Mouse (Mus musculus): ENCODE data around the gene Ntrk3. TPM values are rescaled to one million over a fixed set of nuclear protein-coding genes. Genes with fewer than 3 reads are reported as not detected.

The Ntrk3 gene
- polyA plus RNA-seq, 1 experiment from 2014 or later = 3.5 TPM

DNA sequence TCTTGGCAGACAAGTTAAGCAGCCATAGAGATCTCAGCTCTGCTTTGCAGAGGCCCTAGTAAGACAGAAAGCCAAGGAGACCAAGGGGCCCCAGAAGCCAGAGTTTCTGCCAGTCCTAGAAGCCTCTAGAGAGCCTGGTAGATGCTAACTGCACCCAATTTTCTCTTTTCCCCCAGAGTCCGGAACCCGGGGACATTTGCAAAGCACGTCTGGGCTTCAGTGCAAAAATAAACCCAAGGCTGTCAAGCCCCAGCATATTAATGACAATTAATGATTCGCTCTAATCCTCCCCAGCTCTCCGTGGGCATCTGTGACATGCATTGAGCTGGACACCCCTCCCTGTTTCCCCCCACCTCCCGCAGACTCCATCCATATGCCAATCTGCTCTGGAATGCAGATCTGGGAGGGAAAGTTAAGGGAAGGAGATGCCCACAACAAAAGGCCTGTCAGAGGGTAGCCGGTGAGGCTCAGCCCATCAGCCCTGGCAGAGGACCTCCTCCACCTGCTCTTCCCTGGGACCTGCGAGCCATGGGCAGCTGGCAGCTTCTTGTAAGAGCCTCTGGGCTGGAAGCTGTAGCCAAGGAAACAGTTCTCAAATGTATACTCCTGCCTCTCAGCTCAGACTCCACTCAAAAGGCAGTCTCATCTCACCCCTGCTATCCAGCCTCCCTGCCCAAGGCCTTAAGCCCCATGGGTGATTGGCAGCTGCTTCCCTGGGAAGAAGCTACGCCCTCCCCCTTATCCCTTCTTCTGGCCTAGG, 117.8 kb downstream of the Ntrk3 start:
- Histone ChIP-seq H3K27ac (ENCODE audit: low read length) (no peak overlapping the region), H3K9me3 (replicated peaks; ENCODE audit: control insufficient read depth, low read length) (no peaks in the 10 kb centered on the region), H3K9ac (ENCODE audit: low read length) (no peak overlapping the region), H3K36me3 (ENCODE audit: control insufficient read depth, insufficient read depth, low read length) (no peaks in the 10 kb centered on the region), H3K4me1 (ENCODE audit: control insufficient read depth, insufficient read depth, low read length) (no peaks in the 10 kb centered on the region), H3K4me2 (ENCODE audit: low read depth, low read length) (no peak overlapping the region), H3K4me3 (replicated peaks; ENCODE audit: low read length) (no peak overlapping the region), H3K27me3 (ENCODE audit: control insufficient read depth, insufficient read depth, low read length) (no peaks in the 10 kb centered on the region)
- 53% methylated on average over 9 of the region's 9 CpGs for WGBS
- no peak for ATAC-seq (ENCODE audit: insufficient read depth, low FRiP score)

DNA sequence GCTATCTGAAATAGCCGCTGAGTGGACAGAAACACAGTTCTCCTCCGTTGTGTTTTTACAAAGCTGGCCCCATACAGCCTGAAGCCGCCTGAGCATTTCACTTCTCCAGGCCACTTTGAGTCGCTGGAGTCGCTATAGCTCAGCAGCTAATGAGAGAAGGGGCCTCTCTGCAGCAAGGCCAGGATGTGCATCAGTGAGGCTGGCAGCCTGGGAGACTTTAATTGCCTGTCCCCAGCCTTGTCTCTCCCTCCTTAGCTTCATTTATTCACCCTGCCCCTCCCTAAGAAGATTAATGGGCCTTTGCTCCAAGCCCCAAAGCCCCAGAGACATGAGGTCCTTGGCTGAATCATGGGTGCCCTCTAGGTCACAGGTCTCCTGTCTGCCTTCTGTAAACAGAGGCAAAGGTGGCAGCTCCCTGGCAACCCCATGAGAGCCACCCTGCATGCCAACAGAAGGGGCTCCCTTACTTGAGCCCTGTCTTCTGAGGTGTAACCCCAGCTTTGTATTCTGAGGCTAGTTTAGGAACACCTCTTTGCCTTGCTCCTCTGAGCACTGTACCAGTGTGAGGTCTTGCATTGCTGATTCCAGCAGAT, 132.2 kb downstream of the Ntrk3 start:
- H3K36me3 ChIP-seq (ENCODE audit: control insufficient read depth, insufficient read depth, low read length) = no peaks in the 10 kb centered on the region
- H3K27me3 ChIP-seq (ENCODE audit: control insufficient read depth, insufficient read depth, low read length) = no peaks in the 10 kb centered on the region
- no peaks in the 10 kb centered on the region for H3K9me3 ChIP-seq (replicated peaks; ENCODE audit: control insufficient read depth, low read length)
- no peak overlapping the region for H3K4me3 ChIP-seq (replicated peaks; ENCODE audit: low read length)
- no peak overlapping the region for H3K27ac ChIP-seq (ENCODE audit: low read length)
- no peaks in the 10 kb centered on the region for H3K4me1 ChIP-seq (ENCODE audit: control insufficient read depth, insufficient read depth, low read length)
- H3K4me2 ChIP-seq (ENCODE audit: low read depth, low read length) = no peak overlapping the region
- no peak overlapping the region for H3K9ac ChIP-seq (ENCODE audit: low read length)
- 30% methylated on average over 5 of the region's 5 CpGs for WGBS
- ATAC-seq (ENCODE audit: insufficient read depth, low FRiP score) = no peak

DNA sequence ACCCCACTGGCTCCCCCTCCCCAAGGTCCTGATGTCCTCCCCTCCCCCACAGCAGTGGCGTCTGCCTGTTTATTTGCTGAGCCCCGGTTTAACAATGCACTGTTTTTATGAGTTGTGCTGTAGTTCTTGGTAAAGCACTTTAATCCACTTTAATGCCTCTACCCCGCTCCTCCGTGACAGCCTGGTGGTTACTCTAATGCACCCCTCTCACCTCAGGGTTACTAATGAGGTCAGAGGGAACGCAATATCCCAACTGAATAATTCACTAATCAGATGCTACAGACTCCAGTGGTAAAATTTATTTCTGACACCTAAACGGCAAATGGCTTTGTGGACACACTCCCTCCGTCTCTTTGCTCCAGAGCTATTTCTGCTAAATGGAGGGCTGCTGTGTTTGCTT, 133.9 kb downstream of the Ntrk3 start:
- no peak for ATAC-seq (ENCODE audit: insufficient read depth, low FRiP score)
- H3K4me2 ChIP-seq (ENCODE audit: low read depth, low read length) = no peak overlapping the region
- no peaks in the 10 kb centered on the region for H3K4me1 ChIP-seq (ENCODE audit: control insufficient read depth, insufficient read depth, low read length)
- H3K36me3 ChIP-seq (ENCODE audit: control insufficient read depth, insufficient read depth, low read length) = no peaks in the 10 kb centered on the region
- H3K4me3 ChIP-seq (replicated peaks; ENCODE audit: low read length) = no peak overlapping the region
- H3K27ac ChIP-seq (ENCODE audit: low read length) = no peak overlapping the region
- WGBS = 14% methylated on average over 7 of the region's 7 CpGs
- H3K9ac ChIP-seq (ENCODE audit: low read length) = no peak overlapping the region
- H3K27me3 ChIP-seq (ENCODE audit: control insufficient read depth, insufficient read depth, low read length) = peaks cover 3% of the 10 kb centered on the region; the same call in 1 of the 2 replicates
- H3K9me3 ChIP-seq (replicated peaks; ENCODE audit: control insufficient read depth, low read length) = no peaks in the 10 kb centered on the region

DNA sequence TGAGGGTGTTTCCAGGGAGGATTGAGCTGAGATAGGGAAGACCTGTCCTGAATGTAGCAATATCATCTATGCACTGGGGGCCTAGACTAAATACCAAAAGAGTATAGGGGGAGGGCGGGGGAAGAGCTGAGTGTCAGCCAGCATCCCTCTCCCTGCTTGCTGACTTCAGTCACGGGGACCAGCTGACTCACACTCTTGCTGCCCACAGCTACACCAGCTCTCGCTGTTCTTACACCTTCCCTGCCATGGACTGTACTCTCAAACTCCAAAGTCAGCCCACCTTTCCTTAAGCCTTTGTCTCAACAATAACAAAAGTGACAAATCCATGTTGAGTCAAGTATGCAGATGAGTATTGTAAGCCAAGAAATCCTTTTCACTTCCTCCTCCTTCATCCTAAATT, 136.0 kb downstream of the Ntrk3 start:
- H3K4me3 ChIP-seq (replicated peaks; ENCODE audit: low read length) = no peak overlapping the region
- H3K4me1 ChIP-seq (ENCODE audit: control insufficient read depth, insufficient read depth, low read length) = no peaks in the 10 kb centered on the region
- no peak overlapping the region for H3K27ac ChIP-seq (ENCODE audit: low read length)
- no peak for ATAC-seq (ENCODE audit: insufficient read depth, low FRiP score)
- peaks cover 13% of the 10 kb centered on the region for H3K27me3 ChIP-seq (ENCODE audit: control insufficient read depth, insufficient read depth, low read length)
- no peaks in the 10 kb centered on the region for H3K9me3 ChIP-seq (replicated peaks; ENCODE audit: control insufficient read depth, low read length)
- 88% methylated on average over 3 of the region's 3 CpGs for WGBS
- no peak overlapping the region for H3K4me2 ChIP-seq (ENCODE audit: low read depth, low read length)
- no peak overlapping the region for H3K9ac ChIP-seq (ENCODE audit: low read length)
- no peaks in the 10 kb centered on the region for H3K36me3 ChIP-seq (ENCODE audit: control insufficient read depth, insufficient read depth, low read length)

DNA sequence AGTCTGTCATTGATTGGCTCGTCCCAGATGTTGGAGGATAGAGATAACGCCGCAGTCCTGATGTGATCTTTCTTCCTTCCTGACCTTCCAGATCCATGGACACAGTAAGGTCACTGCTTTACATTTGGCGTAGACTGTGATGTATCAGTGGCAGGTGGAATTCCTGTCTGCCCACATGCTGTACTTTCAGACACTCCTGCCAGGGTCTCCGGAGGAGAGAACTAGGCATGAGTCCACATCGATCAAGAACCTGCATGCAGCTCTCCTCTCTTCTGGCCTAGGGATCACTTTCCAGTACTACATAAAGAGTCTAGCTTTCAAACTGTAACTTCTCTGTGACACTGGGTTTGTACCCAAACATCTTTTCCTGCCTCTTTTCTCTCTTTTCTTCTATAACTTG, 136.9 kb downstream of the Ntrk3 start:
- WGBS = 83% methylated on average over 6 of the region's 6 CpGs
- no peak overlapping the region for H3K27ac ChIP-seq (ENCODE audit: low read length)
- H3K9me3 ChIP-seq (replicated peaks; ENCODE audit: control insufficient read depth, low read length) = no peaks in the 10 kb centered on the region
- H3K4me3 ChIP-seq (replicated peaks; ENCODE audit: low read length) = no peak overlapping the region
- peaks cover 15% of the 10 kb centered on the region for H3K27me3 ChIP-seq (ENCODE audit: control insufficient read depth, insufficient read depth, low read length)
- no peak overlapping the region for H3K9ac ChIP-seq (ENCODE audit: low read length)
- H3K4me1 ChIP-seq (ENCODE audit: control insufficient read depth, insufficient read depth, low read length) = no peaks in the 10 kb centered on the region
- no peak for ATAC-seq (ENCODE audit: insufficient read depth, low FRiP score)
- H3K4me2 ChIP-seq (ENCODE audit: low read depth, low read length) = no peak overlapping the region
- H3K36me3 ChIP-seq (ENCODE audit: control insufficient read depth, insufficient read depth, low read length) = no peaks in the 10 kb centered on the region

DNA sequence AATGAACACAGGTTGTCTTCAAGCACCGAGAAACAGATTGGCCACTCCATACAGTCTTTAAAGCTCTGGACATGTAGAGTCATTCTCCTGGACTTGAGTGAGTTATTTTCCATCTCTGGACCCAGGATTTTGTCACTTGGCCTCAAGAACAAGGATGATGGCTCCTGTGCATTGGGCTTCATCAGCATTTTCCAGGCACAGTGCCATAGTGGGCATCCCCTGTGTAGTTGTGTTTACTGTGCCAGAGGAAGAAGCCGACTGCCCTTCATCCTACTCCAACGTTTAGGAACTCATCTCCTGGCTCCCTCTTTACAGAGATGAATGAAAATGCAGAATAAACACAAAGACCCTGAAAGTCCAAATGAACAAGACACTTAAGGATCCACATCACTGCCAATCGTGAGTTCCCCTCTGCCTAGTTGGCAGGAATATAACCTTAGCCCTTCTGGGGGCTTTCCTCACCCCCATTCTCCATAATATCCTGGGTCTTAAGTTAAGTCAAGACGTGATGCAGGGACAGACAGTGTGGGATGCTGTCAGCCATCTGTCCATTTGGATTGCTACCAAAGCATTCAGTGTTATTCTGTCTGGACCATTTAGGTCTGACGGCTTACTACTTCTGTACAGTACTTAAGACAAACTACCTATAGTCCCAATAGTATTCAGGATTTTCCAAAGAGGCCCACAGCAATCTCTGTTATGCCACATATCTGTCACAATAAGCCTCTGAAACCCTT, 137.7 kb downstream of the Ntrk3 start:
- no peak overlapping the region for H3K9ac ChIP-seq (ENCODE audit: low read length)
- no peak overlapping the region for H3K4me3 ChIP-seq (replicated peaks; ENCODE audit: low read length)
- H3K36me3 ChIP-seq (ENCODE audit: control insufficient read depth, insufficient read depth, low read length) = no peaks in the 10 kb centered on the region
- no peak overlapping the region for H3K27ac ChIP-seq (ENCODE audit: low read length)
- ATAC-seq (ENCODE audit: insufficient read depth, low FRiP score) = no peak
- no peaks in the 10 kb centered on the region for H3K9me3 ChIP-seq (replicated peaks; ENCODE audit: control insufficient read depth, low read length)
- H3K4me2 ChIP-seq (ENCODE audit: low read depth, low read length) = no peak overlapping the region
- peaks cover 15% of the 10 kb centered on the region for H3K27me3 ChIP-seq (ENCODE audit: control insufficient read depth, insufficient read depth, low read length)
- WGBS = 66% methylated on average over 6 of the region's 6 CpGs
- no peaks in the 10 kb centered on the region for H3K4me1 ChIP-seq (ENCODE audit: control insufficient read depth, insufficient read depth, low read length)

DNA sequence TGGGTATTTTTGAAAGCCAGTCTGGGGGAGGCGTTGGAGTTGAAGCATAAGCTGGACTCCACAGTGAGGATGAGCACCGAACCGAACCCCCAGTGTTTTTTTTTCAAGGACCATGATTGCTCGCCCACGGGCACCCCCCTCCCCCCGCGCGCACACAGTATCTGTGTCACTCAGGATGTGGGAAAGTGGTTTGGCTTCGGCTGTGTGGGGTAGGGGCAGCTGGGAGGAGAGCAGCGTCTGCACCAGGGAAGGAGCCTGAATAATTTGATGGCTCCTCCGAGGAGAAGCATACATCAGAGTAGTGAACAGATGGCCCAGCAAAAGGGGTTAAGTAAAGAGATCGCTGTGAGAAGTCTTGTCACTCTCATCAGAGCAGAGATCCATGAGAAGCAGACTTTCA, 139.7 kb downstream of the Ntrk3 start:
- WGBS = 32% methylated on average over 12 of the region's 12 CpGs
- ATAC-seq (ENCODE audit: insufficient read depth, low FRiP score) = no peak
- no peak overlapping the region for H3K9ac ChIP-seq (ENCODE audit: low read length)
- no peak overlapping the region for H3K4me3 ChIP-seq (replicated peaks; ENCODE audit: low read length)
- H3K36me3 ChIP-seq (ENCODE audit: control insufficient read depth, insufficient read depth, low read length) = no peaks in the 10 kb centered on the region
- H3K9me3 ChIP-seq (replicated peaks; ENCODE audit: control insufficient read depth, low read length) = no peaks in the 10 kb centered on the region
- H3K4me2 ChIP-seq (ENCODE audit: low read depth, low read length) = no peak overlapping the region
- H3K27me3 ChIP-seq (ENCODE audit: control insufficient read depth, insufficient read depth, low read length) = peaks cover 15% of the 10 kb centered on the region
- H3K27ac ChIP-seq (ENCODE audit: low read length) = no peak overlapping the region
- no peaks in the 10 kb centered on the region for H3K4me1 ChIP-seq (ENCODE audit: control insufficient read depth, insufficient read depth, low read length)

DNA sequence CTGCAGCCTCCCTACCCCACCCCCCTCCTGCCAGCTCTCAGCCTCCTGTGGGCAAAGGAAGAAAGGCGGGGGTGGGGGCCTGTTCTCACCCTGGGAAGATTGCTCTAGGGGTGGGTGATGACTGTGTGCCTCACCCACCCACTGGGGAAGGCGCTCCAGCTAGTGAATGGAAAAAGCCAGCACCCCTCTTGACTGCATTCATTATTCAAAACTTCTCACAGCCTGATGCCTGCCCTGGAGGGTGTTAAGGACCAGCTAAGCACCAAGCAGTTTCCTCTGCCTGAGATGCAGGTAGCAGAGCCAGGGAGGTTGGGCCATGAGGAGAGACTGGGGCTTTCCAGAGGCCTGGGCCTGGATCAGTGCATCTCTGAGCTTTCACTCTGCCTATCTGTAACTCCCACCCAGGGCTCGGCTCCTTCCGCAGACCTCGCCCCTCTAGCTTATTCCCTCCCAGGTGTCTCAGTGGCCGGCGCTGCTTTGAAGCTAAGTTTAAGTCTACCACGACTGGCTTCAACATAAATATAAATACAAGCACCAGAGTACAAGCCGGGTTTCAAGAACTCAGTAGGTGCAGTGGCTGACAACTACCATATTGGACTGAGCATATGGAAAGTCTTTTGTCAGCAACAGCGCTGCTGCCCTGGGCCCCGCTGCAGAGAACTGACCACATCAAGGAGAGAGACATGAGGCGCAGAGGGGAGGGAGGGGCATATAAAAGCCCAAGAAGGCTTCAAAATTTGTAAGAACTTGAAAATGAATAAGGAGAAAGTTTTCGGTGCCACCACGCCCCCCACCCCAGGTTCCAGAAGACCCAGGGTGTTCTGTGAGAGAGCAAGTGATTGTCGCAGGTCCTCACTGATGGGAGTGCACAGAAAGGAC, 140.3 kb downstream of the Ntrk3 start:
- no peak overlapping the region for H3K27ac ChIP-seq (ENCODE audit: low read length)
- H3K36me3 ChIP-seq (ENCODE audit: control insufficient read depth, insufficient read depth, low read length) = no peaks in the 10 kb centered on the region
- no peaks in the 10 kb centered on the region for H3K4me1 ChIP-seq (ENCODE audit: control insufficient read depth, insufficient read depth, low read length)
- no peak overlapping the region for H3K4me2 ChIP-seq (ENCODE audit: low read depth, low read length)
- WGBS = 27% methylated on average over 15 of the region's 15 CpGs
- no peaks in the 10 kb centered on the region for H3K9me3 ChIP-seq (replicated peaks; ENCODE audit: control insufficient read depth, low read length)
- ATAC-seq (ENCODE audit: insufficient read depth, low FRiP score) = no peak
- H3K9ac ChIP-seq (ENCODE audit: low read length) = no peak overlapping the region
- no peak overlapping the region for H3K4me3 ChIP-seq (replicated peaks; ENCODE audit: low read length)
- H3K27me3 ChIP-seq (ENCODE audit: control insufficient read depth, insufficient read depth, low read length) = peaks cover 15% of the 10 kb centered on the region

Measured in stomach, embryonic 16.5 days (tissue).